Mouse (Mus musculus) liver, postnatal 0 days (tissue): ENCODE results near the gene Speg. TPM values are rescaled to one million over a fixed set of nuclear protein-coding genes. Genes with fewer than 3 reads are reported as not detected.

ENCODE experiments used
- ATAC-seq: fragments of 200-750 bp; cut with Nextera tagmentation; 2 replicates; pipeline ENCODE4 v1.8.0; 2017; ENCODE audit warnings: mild to moderate bottlenecking, moderate library complexity
- DNase-seq: peaks from one replicate; pipeline ENCODE4 v3.0.0-alpha.2; 2016
- H3K27ac ChIP-seq: fragments of 300-500 bp; sonication (generic); 2 replicates; pipeline ENCODE4 v1.5.1; 2014; ENCODE audit warnings: antibody characterized with exemption, moderate library complexity, mild to moderate bottlenecking, low read depth
- H3K27me3 ChIP-seq: fragments of 300-500 bp; sonication (generic); 2 replicates; pipeline ENCODE4 v1.6.1; 2014; ENCODE audit warnings: low read length, control low read depth, mixed read lengths; ENCODE audit not compliant: insufficient read depth
- H3K36me3 ChIP-seq: fragments of 300-500 bp; sonication (generic); replicated peaks from 2 replicates; pipeline ENCODE4 v1.6.1; 2014; ENCODE audit warnings: mild to moderate bottlenecking, control low read depth, low read length, moderate library complexity, mixed read lengths; ENCODE audit not compliant: insufficient read depth
- H3K4me1 ChIP-seq: fragments of 300-500 bp; sonication (generic); 2 replicates; pipeline ENCODE4 v1.6.1; 2014; ENCODE audit warnings: antibody characterized with exemption, mild to moderate bottlenecking, control low read depth; ENCODE audit not compliant: insufficient read depth
- H3K4me2 ChIP-seq: fragments of 300-500 bp; sonication (generic); 2 replicates; pipeline ENCODE4 v1.6.1; 2014; ENCODE audit warnings: low read depth, mild to moderate bottlenecking, low read length, moderate library complexity, mixed read lengths
- H3K4me3 ChIP-seq: fragments of 300-500 bp; sonication (generic); 2 replicates; pipeline ENCODE4 v1.5.1; 2014; ENCODE audit warnings: low read depth, low read length
- H3K9ac ChIP-seq: fragments of 300-500 bp; sonication (generic); replicated peaks from 2 replicates; pipeline ENCODE4 v1.6.1; 2014; ENCODE audit warnings: mild to moderate bottlenecking, moderate library complexity
- H3K9me3 ChIP-seq: fragments of 300-500 bp; sonication (generic); 2 replicates; pipeline ENCODE4 v1.6.1; 2016; ENCODE audit warnings: mild to moderate bottlenecking, control low read depth, low read length, mixed read lengths
- CTCF ChIP-seq: sonication (generic); IDR thresholded peaks from 2 replicates; pipeline ENCODE4 v1.5.1; 2016; ENCODE audit warnings: antibody characterized with exemption, low read depth
- EP300 ChIP-seq: IDR thresholded peaks from 2 replicates; pipeline ENCODE4 v1.6.1; 2016; ENCODE audit warnings: antibody characterized with exemption, low read depth, mild to moderate bottlenecking
- WGBS: fragments of 180-500 bp; shearing (Covaris S2); extraction: QIAGEN DNeasy Blood & Tissue Kit; methylation state at CpG from one replicate; pipeline ENCODE4 v1.1.7; 2014; ENCODE audit not compliant: insufficient replicate concordance; 5-methylcytosine and 5-hydroxymethylcytosine counted together
- polyA plus RNA-seq: library from polyadenylated mRNA; unstranded; fragments of >200 nt; fragmentation: Nextera tagmentation; extraction: Ambion mirVana; gene quantifications from 2 replicates; pipeline ENCODE4 v1.2.1, GENCODE M21; 2015

The Speg gene
- polyA plus RNA-seq, 1 experiment from 2014 or later = 3.5 TPM

DNA sequence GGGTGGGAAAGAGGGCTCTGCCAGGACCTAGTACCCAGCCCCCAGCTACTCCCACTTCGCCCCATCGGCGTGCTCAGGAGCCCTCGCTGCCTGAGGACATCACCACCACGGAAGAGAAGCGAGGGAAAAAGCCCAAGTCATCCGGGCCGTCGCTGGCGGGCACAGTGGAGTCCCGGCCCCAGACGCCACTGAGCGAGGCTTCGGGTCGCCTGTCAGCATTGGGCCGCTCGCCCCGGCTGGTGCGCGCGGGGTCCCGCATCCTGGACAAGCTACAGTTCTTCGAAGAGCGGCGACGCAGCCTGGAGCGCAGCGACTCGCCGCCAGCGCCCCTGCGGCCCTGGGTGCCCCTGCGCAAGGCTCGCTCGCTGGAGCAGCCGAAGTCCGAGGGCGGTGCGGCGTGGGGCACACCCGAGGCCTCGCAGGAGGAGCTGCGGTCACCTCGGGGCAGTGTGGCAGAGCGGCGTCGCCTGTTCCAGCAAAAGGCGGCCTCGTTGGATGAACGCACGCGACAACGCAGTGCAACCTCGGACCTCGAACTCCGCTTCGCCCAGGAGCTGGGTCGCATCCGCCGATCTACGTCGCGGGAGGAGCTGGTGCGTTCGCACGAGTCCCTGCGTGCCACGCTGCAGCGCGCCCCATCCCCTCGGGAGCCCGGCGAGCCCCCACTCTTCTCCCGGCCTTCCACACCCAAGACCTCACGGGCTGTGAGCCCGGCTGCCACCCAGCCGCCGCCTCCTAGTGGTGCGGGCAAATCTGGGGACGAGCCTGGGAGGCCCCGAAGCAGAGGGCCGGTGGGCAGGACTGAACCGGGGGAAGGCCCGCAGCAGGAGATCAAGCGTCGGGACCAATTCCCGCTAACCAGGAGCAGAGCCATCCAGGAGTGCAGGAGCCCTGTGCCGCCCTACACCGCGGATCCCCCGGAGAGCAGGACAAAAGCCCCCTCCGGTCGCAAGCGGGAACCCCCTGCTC lies 13.1 kb downstream of the Speg start:
- no peak overlapping the region for H3K4me3 ChIP-seq
- WGBS = 8% methylated on average over 84 of the region's 94 CpGs
- H3K9ac ChIP-seq = no peak overlapping the region

DNA sequence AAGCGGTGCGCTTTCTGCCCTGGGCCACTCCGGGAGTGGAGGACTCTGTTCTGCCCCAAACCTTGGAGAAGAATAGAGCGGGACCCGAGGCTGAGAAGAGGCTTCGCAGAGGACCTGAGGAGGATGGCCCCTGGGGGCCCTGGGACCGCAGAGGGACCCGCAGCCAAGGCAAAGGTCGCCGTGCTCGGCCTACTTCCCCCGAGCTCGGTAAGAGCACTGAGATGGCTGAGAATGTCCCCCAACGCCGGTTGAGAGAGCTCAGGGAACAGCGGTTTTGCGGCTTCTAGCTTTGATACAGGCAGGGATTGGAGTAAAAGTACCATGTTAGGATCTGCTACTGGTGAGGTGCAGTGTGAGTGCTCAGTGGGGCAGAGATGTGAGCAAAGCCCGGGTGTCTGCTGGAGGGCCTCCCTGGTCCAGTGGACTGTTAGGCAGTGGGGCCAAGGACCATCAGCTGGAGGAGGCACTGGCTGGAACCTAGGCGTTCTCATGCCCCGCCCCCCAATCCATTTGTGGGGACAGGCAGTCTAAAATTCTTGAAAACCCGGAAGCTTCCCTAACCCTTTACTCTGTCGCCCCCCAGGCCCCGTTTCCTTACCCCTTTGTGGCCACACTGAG lies 13.9 kb downstream of the Speg start:
- TF ChIP-seq EP300 = no peak
- TF ChIP-seq CTCF = no peak
- DNase-seq (no peak), ATAC-seq (no peak)
- H3K27me3 ChIP-seq = peaks cover 58% of the 10 kb centered on the region
- H3K36me3 ChIP-seq = no peaks in the 10 kb centered on the region
- no peak overlapping the region for H3K4me2 ChIP-seq
- H3K27ac ChIP-seq = no peak overlapping the region
- H3K4me3 ChIP-seq = no peak overlapping the region
- H3K9me3 ChIP-seq = no peaks in the 10 kb centered on the region
- H3K4me1 ChIP-seq = peaks cover 4% of the 10 kb centered on the region; the same call in 1 of the 2 replicates
- H3K9ac ChIP-seq = no peak overlapping the region
- 30% methylated on average over 23 of the region's 23 CpGs for WGBS

More for the DNA sequence above, 13.1 kb downstream of the Speg start:
- Histone ChIP-seq H3K27ac (no peak overlapping the region), H3K9me3 (no peaks in the 10 kb centered on the region), H3K4me1 (peaks cover 4% of the 10 kb centered on the region; the same call in 1 of the 2 replicates), H3K27me3 (peaks cover 64% of the 10 kb centered on the region), H3K4me2 (no peak overlapping the region), H3K36me3 (no peaks in the 10 kb centered on the region)
- ATAC-seq (no peak), DNase-seq (no peak)
- no peak for TF ChIP-seq EP300
- TF ChIP-seq CTCF = 0 out of 2 replicates have a peak, but pooled peaks have one; percentile 14

DNA sequence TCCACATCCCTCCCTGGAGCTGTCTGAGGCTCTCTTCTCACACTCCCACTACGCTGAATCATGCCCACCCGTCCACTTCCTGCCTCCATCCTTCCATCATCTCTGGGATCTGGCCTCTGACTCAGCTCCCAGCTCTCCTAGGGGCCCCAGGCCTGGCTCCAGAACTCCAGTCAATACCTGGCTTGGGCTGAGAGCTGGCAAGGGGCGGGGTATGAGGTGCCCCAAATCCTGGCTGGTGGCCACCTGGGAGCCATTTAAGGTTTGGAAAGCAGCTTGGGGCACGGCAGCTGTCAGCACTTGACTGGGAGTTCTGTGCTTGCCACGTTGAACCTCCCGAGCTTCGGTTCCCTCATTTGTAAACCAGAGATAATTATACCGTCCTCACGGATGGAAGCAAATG lies 18.0 kb downstream of the Speg start:
- H3K36me3 ChIP-seq = no peaks in the 10 kb centered on the region
- H3K27me3 ChIP-seq = peaks cover 26% of the 10 kb centered on the region
- no peak for ATAC-seq
- WGBS = 68% methylated on average over 9 of the region's 9 CpGs
- H3K27ac ChIP-seq = no peak overlapping the region
- H3K9me3 ChIP-seq = no peaks in the 10 kb centered on the region
- H3K4me2 ChIP-seq = no peak overlapping the region
- peaks cover 4% of the 10 kb centered on the region; the same call in 1 of the 2 replicates for H3K4me1 ChIP-seq
- H3K4me3 ChIP-seq = no peak overlapping the region
- H3K9ac ChIP-seq = no peak overlapping the region
- no peak for DNase-seq
- TF ChIP-seq CTCF = no peak
- no peak for TF ChIP-seq EP300

DNA sequence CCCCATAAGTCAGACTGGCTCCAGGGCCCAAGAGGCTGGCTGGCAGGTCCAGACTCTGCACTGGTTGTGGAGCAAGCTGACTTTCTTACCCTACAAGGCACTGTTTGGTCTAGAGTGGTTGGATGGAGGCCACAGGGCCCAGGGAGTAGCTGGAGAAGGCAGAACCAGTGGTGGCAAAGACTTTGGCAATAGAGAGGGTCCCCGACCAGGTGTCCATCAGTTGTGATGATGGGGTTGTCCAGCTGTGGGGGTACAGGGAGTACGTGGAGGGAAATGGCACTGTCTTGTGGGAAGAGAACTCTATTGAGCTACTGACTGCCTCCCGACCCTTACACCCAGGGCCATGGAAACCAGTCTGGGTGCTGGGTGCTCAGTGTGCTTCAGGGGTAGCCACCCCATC lies 18.7 kb downstream of the Speg start:
- Histone ChIP-seq H3K4me2 (no peak overlapping the region), H3K9ac (no peak overlapping the region), H3K27me3 (peaks cover 19% of the 10 kb centered on the region), H3K4me1 (peaks cover 1% of the 10 kb centered on the region; the same call in 1 of the 2 replicates), H3K36me3 (no peaks in the 10 kb centered on the region), H3K27ac (no peak overlapping the region), H3K9me3 (no peaks in the 10 kb centered on the region), H3K4me3 (no peak overlapping the region)
- TF ChIP-seq EP300 = no peak
- no peak for TF ChIP-seq CTCF
- no peak for DNase-seq
- ATAC-seq = no peak
- 84% methylated on average over 3 of the region's 3 CpGs for WGBS

DNA sequence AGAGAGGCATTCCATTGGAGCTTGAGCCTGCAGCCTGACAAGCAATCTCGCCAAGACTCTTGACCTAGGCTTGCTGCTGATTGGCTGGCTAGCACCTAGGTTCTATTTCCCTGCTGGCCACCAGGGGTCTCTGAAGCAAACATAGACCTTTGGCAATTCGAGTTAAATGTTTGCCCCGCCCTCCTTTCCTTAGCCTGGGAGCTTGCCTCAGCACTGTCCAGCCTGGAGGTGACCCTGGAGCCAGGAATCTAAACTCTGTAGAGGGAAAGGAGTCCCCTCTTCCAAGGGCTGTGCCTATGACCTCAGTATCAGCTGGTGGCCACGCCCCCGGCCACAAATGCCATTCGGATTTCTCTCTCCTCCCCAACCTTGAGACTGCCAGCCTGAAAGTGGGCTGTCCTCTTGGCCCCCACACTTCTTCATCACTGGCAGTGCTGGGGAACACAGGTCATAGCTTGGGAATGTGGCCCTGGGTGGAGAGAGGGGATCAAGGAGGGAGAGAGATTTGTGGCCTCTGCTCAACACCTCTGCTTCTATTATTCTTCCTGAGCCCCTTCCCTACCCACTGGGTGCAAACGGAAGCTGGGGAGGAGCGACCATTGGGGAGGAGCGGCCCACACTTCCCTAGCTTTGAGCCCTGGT lies 23.8 kb downstream of the Speg start:
- Histone ChIP-seq H3K27ac (0 out of 2 replicates have a peak overlapping the region, but pooled peaks have one; percentile 12), H3K9ac (no peak overlapping the region), H3K4me1 (peaks cover 5% of the 10 kb centered on the region), H3K4me2 (no peak overlapping the region), H3K9me3 (no peaks in the 10 kb centered on the region), H3K36me3 (no peaks in the 10 kb centered on the region), H3K4me3 (no peak overlapping the region), H3K27me3 (no peaks in the 10 kb centered on the region)
- WGBS = 8% methylated on average over 9 of the region's 9 CpGs
- DNase-seq (peak; percentile 73), ATAC-seq (peak; percentile 81)
- TF ChIP-seq CTCF (peak; percentile 74), EP300 (no peak)
